Mouse (Mus musculus) inflammation-experienced regulatory T-cells, adult 6 months (primary cell): ENCODE results near the gene Gorab. TPM values are rescaled to one million over a fixed set of nuclear protein-coding genes. Genes with fewer than 3 reads are reported as not detected.

Experiments used
- ATAC-seq: one replicate; pipeline ENCODE4 v1.8.0; 2017
- polyA plus RNA-seq, 3 experiments: library from polyadenylated mRNA; unstranded; fragments of 100-300 nt; shearing (Covaris generic); gene quantifications; one replicate each; pipeline ENCODE4 v1.2.1; 2017

The Gorab gene
- polyA plus RNA-seq, 3 experiments from 2014 or later = 11.6 to 13.2 (median 12.4) TPM

- no peak for ATAC-seq
These were observed 47.3 kb downstream of the Gorab start for GRCm38 (mm10) chr1:163356167-163356566.

GRCm38 (mm10) chr1:163355626-163356156, 47.8 kb downstream of the Gorab start:
- no peak for ATAC-seq

GRCm38 (mm10) chr1:163350988-163351387, 52.5 kb downstream of the Gorab start:
- ATAC-seq = no peak

- no peak for ATAC-seq
These were observed 57.9 kb downstream of the Gorab start for GRCm38 (mm10) chr1:163345541-163345940.

- ATAC-seq = no peak
These were observed 58.5 kb downstream of the Gorab start for GRCm38 (mm10) chr1:163344931-163345330.

GRCm38 (mm10) chr1:163339219-163339561, 64.3 kb downstream of the Gorab start:
- ATAC-seq = no peak

GRCm38 (mm10) chr1:163338525-163339218, 64.8 kb downstream of the Gorab start:
- no peak for ATAC-seq

- no peak for ATAC-seq
These were observed 65.6 kb downstream of the Gorab start for GRCm38 (mm10) chr1:163337821-163338220.

Other genes starting within 250 kb of the Gorab start
- gene Prrx1, start 90.0 kb downstream of the Gorab start, polyA plus RNA-seq = not detected